Mouse (Mus musculus): Measurements from ENCODE around the gene Phc2.

DNA sequence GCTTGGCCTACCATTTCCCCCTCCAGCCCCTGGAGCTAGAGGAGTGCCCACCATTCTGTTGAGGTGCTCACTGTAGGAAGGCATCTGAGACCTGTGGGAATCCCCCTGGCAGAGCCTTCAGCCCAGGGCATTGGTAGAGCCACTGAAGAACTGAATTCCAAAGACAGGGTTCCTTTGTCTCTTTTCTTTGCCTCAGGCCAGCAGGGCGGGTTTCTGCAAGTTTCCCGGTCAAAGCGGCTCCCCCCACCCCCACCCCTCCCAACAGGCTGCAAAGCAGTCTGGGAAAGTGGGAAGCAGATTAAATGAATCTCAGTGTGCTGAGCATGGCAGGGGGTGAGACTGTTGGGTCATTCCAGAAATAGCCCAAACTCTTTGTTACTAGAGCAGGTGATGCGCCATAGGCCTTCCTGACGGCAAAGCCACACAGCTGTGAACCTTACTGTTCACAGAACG is 82.7 kb downstream of the Phc2 start:
- no peak for TF ChIP-seq CTCF (IDR thresholded peaks at IDR 0.05; ENCODE audit: control insufficient read depth, insufficient read depth, insufficient read length)
- no peak for TF ChIP-seq FOSL1 (IDR thresholded peaks at IDR 0.05; ENCODE audit: insufficient read depth, low read length, poor library complexity, severe bottlenecking)
- no peak for TF ChIP-seq CEBPB (IDR thresholded peaks at IDR 0.05; ENCODE audit: low read depth)
- TF ChIP-seq MYOG (IDR thresholded peaks at IDR 0.05; ENCODE audit: control insufficient read depth, extremely low read depth, insufficient read length) = no peak

All from C2C12 (cell line).